8 mouse cellular contexts compared by ENCODE assay signal in genomic region chr19:32389001-32389871, GRCm38 (mm10). TPM values are rescaled to one million over a fixed set of nuclear protein-coding genes. Genes with fewer than 3 reads are reported as not detected.
DNase-seq lines count a peak whose midpoint lies in the region; ATAC-seq and TF ChIP-seq lines count a peak whose summit lies in the region.

Gene Sgms1 (minus strand): TSS chr19:32389714.

- in situ Hi-C loops in ES-E14 (cut with MboI; ENCODE audit: low sequenced_read_pairs in 2 of 2, unreplicated experiment in 2 of 2), result no loop called here

- TF ChIP-seq POLR2A in testis, adult 2 months (IDR thresholded peaks at IDR 0.05; ENCODE audit: control insufficient read depth, low read depth, low read length), result peak; percentile 57

- H3K4me3 ChIP-seq in ES-E14 (ENCODE audit: insufficient read depth in 1 of 2, low read depth in 1 of 2, low read length in 2 of 2, poor library complexity in 1 of 2, severe bottlenecking in 1 of 2), result peak within 1 kb of the TSS; percentile 84 to 99
- H3K4me3 ChIP-seq in forebrain, embryonic 14.5 days (ENCODE audit: low read depth, low read length), result peak within 1 kb of the TSS; percentile 75
- H3K4me3 ChIP-seq in liver, postnatal 0 days (ENCODE audit: low read depth, low read length), result peak within 1 kb of the TSS; percentile 82
- H3K4me3 ChIP-seq in neural tube, embryonic 14.5 days (ENCODE audit: low read depth, low read length), result peak within 1 kb of the TSS; percentile 90
- peak within 1 kb of the TSS; percentile 93 for H3K4me3 ChIP-seq in testis, adult 2 months (ENCODE audit: control insufficient read depth, low read depth, low read length)

- H3K27me3 ChIP-seq in forebrain, embryonic 14.5 days (replicated peaks; ENCODE audit: control insufficient read depth, insufficient read depth, low read length), result peaks cover 3% of the 10 kb centered on the region; the same call in 1 of the 2 replicates
- H3K27me3 ChIP-seq in liver, postnatal 0 days (ENCODE audit: insufficient read depth, low read length), result peaks cover 13% of the 10 kb centered on the region; the same call in 1 of the 2 replicates
- H3K27me3 ChIP-seq in neural tube, embryonic 14.5 days (ENCODE audit: control insufficient read depth, insufficient read depth, low read length), result no peaks in the 10 kb centered on the region; the same call in 1 of the 2 replicates
- H3K27me3 ChIP-seq in testis, adult 2 months (ENCODE audit: control insufficient read depth, insufficient read depth, low read length), result no peaks in the 10 kb centered on the region

- no peaks in the 10 kb centered on the region for H3K36me3 ChIP-seq in ES-E14 (ENCODE audit: control insufficient read depth, insufficient read depth, low read length, poor library complexity, severe bottlenecking)
- H3K36me3 ChIP-seq in forebrain, embryonic 14.5 days (ENCODE audit: control insufficient read depth, insufficient read depth, low read length), result no peaks in the 10 kb centered on the region
- H3K36me3 ChIP-seq in liver, postnatal 0 days (replicated peaks; ENCODE audit: insufficient read depth, low read length), result no peaks in the 10 kb centered on the region
- H3K36me3 ChIP-seq in neural tube, embryonic 14.5 days (ENCODE audit: control insufficient read depth, insufficient read depth, low read length), result no peaks in the 10 kb centered on the region
- no peaks in the 10 kb centered on the region; the same call in 1 of the 2 replicates for H3K36me3 ChIP-seq in testis, adult 2 months (ENCODE audit: control insufficient read depth, insufficient read depth, low read length)

- intact Hi-C loops in heart, postnatal 10 days (cut with DNase I), result loop anchor here (2.0 to 5.0 kb wide), 5 partner anchors 64 to 417 kb away; partner anchors contain the start of gene Asah2

- H3K4me2 ChIP-seq in forebrain, embryonic 14.5 days (ENCODE audit: low read length), result peak within 1 kb of the TSS; percentile 87
- peak within 1 kb of the TSS; percentile 97 for H3K4me2 ChIP-seq in liver, postnatal 0 days (ENCODE audit: low read depth, low read length)
- peak within 1 kb of the TSS; percentile 86 for H3K4me2 ChIP-seq in neural tube, embryonic 14.5 days (ENCODE audit: low read depth, low read length)

- peak; percentile 94 for ATAC-seq in forebrain, embryonic 14.5 days
- ATAC-seq in liver, postnatal 0 days, result peak; percentile 90
- peak; percentile 94 for ATAC-seq in neural tube, embryonic 14.5 days (ENCODE audit: low read depth)

- peak; percentile 80 for DNase-seq in ES-E14 (ENCODE audit: low read depth, low spot score)
- peak; percentile 93 for DNase-seq in cerebellum, adult 11 months
- peak; percentile 94 for DNase-seq in forebrain, embryonic 14.5 days (ENCODE audit: low spot score)
- peak; percentile 95 for DNase-seq in heart, postnatal 10 days
- DNase-seq in kidney, postnatal 4 days, result peak; percentile 95 to 97
- peak; percentile 91 for DNase-seq in liver, postnatal 0 days

- no peak for TF ChIP-seq CTCF in liver, postnatal 0 days (IDR thresholded peaks at IDR 0.05; ENCODE audit: low read depth)
- no peak for TF ChIP-seq CTCF in testis, adult 2 months (IDR thresholded peaks at IDR 0.05; ENCODE audit: control insufficient read depth, insufficient read depth, insufficient replicate concordance, low read depth, low read length)

- H3K4me1 ChIP-seq in ES-E14 (ENCODE audit: control insufficient read depth in 2 of 2, insufficient read depth in 2 of 2, low read length in 2 of 2, poor library complexity in 1 of 2), result peaks cover 4 to 8% of the 10 kb centered on the region in 2 experiments; a peak in 1 of 4 replicates
- peaks cover 11% of the 10 kb centered on the region; the same call in 1 of the 2 replicates for H3K4me1 ChIP-seq in forebrain, embryonic 14.5 days (ENCODE audit: control insufficient read depth, insufficient read depth, low read length)
- H3K4me1 ChIP-seq in liver, postnatal 0 days (ENCODE audit: insufficient read depth), result peaks cover 19% of the 10 kb centered on the region
- H3K4me1 ChIP-seq in neural tube, embryonic 14.5 days (ENCODE audit: control insufficient read depth, insufficient read depth, low read length), result peaks cover 10% of the 10 kb centered on the region
- H3K4me1 ChIP-seq in testis, adult 2 months (ENCODE audit: control insufficient read depth, insufficient read depth, low read length), result peaks cover 15% of the 10 kb centered on the region

- WGBS in forebrain, embryonic 14.5 days, result 2% methylated on average over 55 of the region's 68 CpGs
- WGBS in liver, postnatal 0 days (ENCODE audit: insufficient replicate concordance), result 2% methylated on average over 53 of the region's 68 CpGs
- 2% methylated on average over 60 of the region's 68 CpGs for WGBS in neural tube, embryonic 14.5 days

- H3K27ac ChIP-seq in ES-E14 (ENCODE audit: insufficient read depth, low read depth, low read length, poor library complexity, severe bottlenecking), result peak within 1 kb of the TSS; percentile 89
- H3K27ac ChIP-seq in forebrain, embryonic 14.5 days (ENCODE audit: low read depth, low read length), result peak within 1 kb of the TSS; percentile 89
- H3K27ac ChIP-seq in liver, postnatal 0 days (ENCODE audit: low read depth), result peak within 1 kb of the TSS; percentile 93
- H3K27ac ChIP-seq in neural tube, embryonic 14.5 days (ENCODE audit: low read depth, low read length), result peak within 1 kb of the TSS; percentile 95
- peak within 1 kb of the TSS; percentile 98 for H3K27ac ChIP-seq in testis, adult 2 months (ENCODE audit: control insufficient read depth, insufficient read depth, low read depth, low read length)

- H3K9me3 ChIP-seq in ES-E14 (ENCODE audit: control insufficient read depth, insufficient read depth, low read depth, low read length), result no peaks in the 10 kb centered on the region
- H3K9me3 ChIP-seq in forebrain, embryonic 14.5 days (replicated peaks; ENCODE audit: control insufficient read depth, low read length), result no peaks in the 10 kb centered on the region
- no peaks in the 10 kb centered on the region for H3K9me3 ChIP-seq in liver, postnatal 0 days (ENCODE audit: low read length)
- no peaks in the 10 kb centered on the region for H3K9me3 ChIP-seq in neural tube, embryonic 14.5 days (ENCODE audit: control insufficient read depth, low read length)

- peak within 1 kb of the TSS; percentile 96 for H3K9ac ChIP-seq in ES-E14 (ENCODE audit: insufficient read depth, low read depth, low read length, poor library complexity, severe bottlenecking)
- H3K9ac ChIP-seq in forebrain, embryonic 14.5 days (ENCODE audit: low read length), result peak within 1 kb of the TSS; percentile 77
- H3K9ac ChIP-seq in liver, postnatal 0 days (replicated peaks), result peak within 1 kb of the TSS; percentile 79
- H3K9ac ChIP-seq in neural tube, embryonic 14.5 days (replicated peaks; ENCODE audit: low read depth, low read length), result peak within 1 kb of the TSS; percentile 83

- no peak for TF ChIP-seq EP300 in liver, postnatal 0 days (IDR thresholded peaks at IDR 0.05; ENCODE audit: low read depth)

TF ChIP-seq in ES-E14, 5 proteins besides CTCF, POLR2A, EP300 and RAD21:
- TF ChIP-seq HCFC1 (IDR thresholded peaks at IDR 0.05; ENCODE audit: borderline replicate concordance, insufficient read depth, low read length), result peak; percentile 55
- TF ChIP-seq ZC3H11A (IDR thresholded peaks at IDR 0.05; ENCODE audit: borderline replicate concordance, low read depth, low read length), result no peak
TF ChIP-seq in ES-E14: peak in this region for 1.

RNA-seq across cellular contexts. Expression of gene Sgms1, which starts in this region (rescaled TPM):
- 42.5 and 57.0 TPM in 2 replicates for total RNA-seq in ES-E14 (2012; rRNA removed)
- polyA plus RNA-seq in forebrain, embryonic 14.5 days (2014; fragmentation: Nextera tagmentation; extraction: Ambion mirVana), result 5.9 and 10.1 TPM in 2 replicates
- total RNA-seq in heart, postnatal 10 days (2021), result 10 to 100 TPM; 54.1 to 67.2 TPM
- 16.0 and 17.4 TPM in 2 replicates for polyA plus RNA-seq in liver, postnatal 0 days (2015; fragmentation: Nextera tagmentation; extraction: Ambion mirVana)
- polyA plus RNA-seq in neural tube, embryonic 14.5 days (2014; fragmentation: Nextera tagmentation; extraction: Ambion mirVana), result 19.2 and 24.9 TPM in 2 replicates
- polyA plus RNA-seq in testis, adult 2 months (2012; rRNA removed), result 239 and 243 TPM in 2 replicates

Comparison
In these comparisons a context has a peak if more than half of its experiments do, and no peak if none do; other contexts are left out.
1. Peak in every context shown above with its lines: DNase-seq, ATAC-seq, H3K4me3 ChIP-seq and H3K27ac ChIP-seq.